Mouse (Mus musculus) A20 (cell line): ENCODE measurements at regions not wholly inside any gene's neighbourhood (a gene's known extent, or its start where the extent isn't known, plus 50 kb on each side); places are given as distances from the start of the nearest gene placed in this dataset.

ENCODE experiments used
- DNase-seq: peaks from one replicate; pipeline ENCODE4 v3.0.0-alpha.2; 2011; ENCODE audit warnings: low read depth, low spot score

GRCm38 (mm10) chr8:90503306-90503705, 155.2 kb upstream of the Tox3 start:
- DNase-seq, result no peak

- no peak for DNase-seq
Measured at GRCm38 (mm10) chr8:90502879-90503278, 154.7 kb upstream of the Tox3 start.

GRCm38 (mm10) chr8:90499315-90499714, 151.2 kb upstream of the Tox3 start:
- DNase-seq, result no peak

- DNase-seq, result no peak
Measured at GRCm38 (mm10) chr8:90496658-90497163, 148.6 kb upstream of the Tox3 start.

GRCm38 (mm10) chr8:90495943-90496371, 147.8 kb upstream of the Tox3 start:
- no peak for DNase-seq

- no peak for DNase-seq
Measured at GRCm38 (mm10) chr8:90492521-90493225, 144.5 kb upstream of the Tox3 start.

GRCm38 (mm10) chr8:90491691-90492090, 143.5 kb upstream of the Tox3 start:
- DNase-seq, result no peak

GRCm38 (mm10) chr8:90490734-90491441, 142.7 kb upstream of the Tox3 start:
- DNase-seq, result no peak

- DNase-seq, result no peak
Measured at GRCm38 (mm10) chr8:90486556-90486955, 138.4 kb upstream of the Tox3 start.

GRCm38 (mm10) chr8:90478149-90478548, 130.0 kb upstream of the Tox3 start:
- no peak for DNase-seq

GRCm38 (mm10) chr8:90474066-90474465, 125.9 kb upstream of the Tox3 start:
- no peak for DNase-seq

- DNase-seq, result no peak
Measured at GRCm38 (mm10) chr8:90470826-90471225, 122.7 kb upstream of the Tox3 start.

- DNase-seq, result no peak
Measured at GRCm38 (mm10) chr8:90463708-90464107, 115.6 kb upstream of the Tox3 start.

GRCm38 (mm10) chr8:90455321-90455720, 107.2 kb upstream of the Tox3 start:
- DNase-seq, result no peak

GRCm38 (mm10) chr8:90454130-90454529, 106.0 kb upstream of the Tox3 start:
- DNase-seq, result no peak

GRCm38 (mm10) chr8:90441058-90441851, 93.1 kb upstream of the Tox3 start:
- DNase-seq, result no peak

GRCm38 (mm10) chr8:90414021-90414420, 65.9 kb upstream of the Tox3 start:
- no peak for DNase-seq
